Mouse (Mus musculus): ENCODE measurements around the gene Gabarapl1. TPM values are rescaled to one million over a fixed set of nuclear protein-coding genes. Genes with fewer than 3 reads are reported as not detected.
A peak's percentile ranks its signal among the peaks of the same experiment; 100 is the strongest.

The Gabarapl1 gene
- polyA plus RNA-seq, 1 experiment from 2014 or later, result 126 TPM

GRCm38 (mm10) chr6:129542540-129542939, 9.6 kb downstream of the Gabarapl1 start:
- no peak for ATAC-seq
- peaks cover 4% of the 10 kb centered on the region; the same call in 1 of the 2 replicates for H3K4me1 ChIP-seq
- H3K9me3 ChIP-seq (replicated peaks), result no peaks in the 10 kb centered on the region
- no peaks in the 10 kb centered on the region for H3K27me3 ChIP-seq
- H3K4me2 ChIP-seq, result no peak overlapping the region
- no peak overlapping the region for H3K27ac ChIP-seq
- H3K36me3 ChIP-seq (ENCODE audit: poor library complexity, severe bottlenecking), result peaks cover 48% of the 10 kb centered on the region
- 93% methylated on average over 3 of the region's 3 CpGs for WGBS
- H3K4me3 ChIP-seq, result no peak overlapping the region
- no peak overlapping the region for H3K9ac ChIP-seq

- WGBS, result 60% methylated on average over 6 of the region's 6 CpGs
- Histone ChIP-seq H3K27ac (no peak overlapping the region), H3K4me3 (no peak overlapping the region), H3K9ac (no peak overlapping the region), H3K27me3 (no peaks in the 10 kb centered on the region), H3K9me3 (replicated peaks) (no peaks in the 10 kb centered on the region), H3K4me1 (peaks cover 4% of the 10 kb centered on the region; the same call in 1 of the 2 replicates), H3K4me2 (no peak overlapping the region), H3K36me3 (ENCODE audit: poor library complexity, severe bottlenecking) (peaks cover 35% of the 10 kb centered on the region)
- peak; percentile 84 for ATAC-seq
Observed at GRCm38 (mm10) chr6:129543709-129544606, 11.0 kb downstream of the Gabarapl1 start.

GRCm38 (mm10) chr6:129547277-129547676, 14.3 kb downstream of the Gabarapl1 start:
- no peaks in the 10 kb centered on the region for H3K9me3 ChIP-seq (replicated peaks)
- peaks cover 4% of the 10 kb centered on the region; the same call in 1 of the 2 replicates for H3K4me1 ChIP-seq
- WGBS, result 85% methylated on average over 2 of the region's 2 CpGs
- no peak overlapping the region for H3K9ac ChIP-seq
- H3K27ac ChIP-seq, result no peak overlapping the region
- no peaks in the 10 kb centered on the region for H3K27me3 ChIP-seq
- no peak overlapping the region for H3K4me3 ChIP-seq
- H3K36me3 ChIP-seq (ENCODE audit: poor library complexity, severe bottlenecking), result 0 out of 2 replicates have a peak, but pooled peaks cover 4% of the 10 kb centered on the region
- ATAC-seq, result no peak
- H3K4me2 ChIP-seq, result no peak overlapping the region

- Histone ChIP-seq H3K36me3 (ENCODE audit: poor library complexity, severe bottlenecking) (no peaks in the 10 kb centered on the region), H3K9me3 (replicated peaks) (no peaks in the 10 kb centered on the region), H3K27me3 (no peaks in the 10 kb centered on the region), H3K27ac (no peak overlapping the region), H3K9ac (no peak overlapping the region), H3K4me3 (no peak overlapping the region), H3K4me2 (no peak overlapping the region), H3K4me1 (peaks cover 4% of the 10 kb centered on the region; the same call in 1 of the 2 replicates)
- ATAC-seq, result no peak
- 79% methylated on average over 3 of the region's 3 CpGs for WGBS
Observed at GRCm38 (mm10) chr6:129548009-129548408, 15.0 kb downstream of the Gabarapl1 start.

GRCm38 (mm10) chr6:129557298-129558023, 24.5 kb downstream of the Gabarapl1 start:
- H3K27ac ChIP-seq, result no peak overlapping the region
- H3K4me3 ChIP-seq, result no peak overlapping the region
- H3K36me3 ChIP-seq (ENCODE audit: poor library complexity, severe bottlenecking), result no peaks in the 10 kb centered on the region
- H3K27me3 ChIP-seq, result no peaks in the 10 kb centered on the region
- no peaks in the 10 kb centered on the region for H3K9me3 ChIP-seq (replicated peaks)
- peak; percentile 57 for ATAC-seq
- no peak overlapping the region for H3K9ac ChIP-seq
- H3K4me1 ChIP-seq, result peaks cover 10% of the 10 kb centered on the region
- no peak overlapping the region for H3K4me2 ChIP-seq

GRCm38 (mm10) chr6:129558946-129559640, 26.1 kb downstream of the Gabarapl1 start:
- WGBS, result 16% methylated on average over 12 of the region's 12 CpGs
- Histone ChIP-seq H3K4me3 (no peak overlapping the region), H3K4me2 (0 out of 2 replicates have a peak overlapping the region, but pooled peaks have one; percentile 9)

GRCm38 (mm10) chr6:129559641-129560027, 26.7 kb downstream of the Gabarapl1 start:
- Histone ChIP-seq H3K36me3 (ENCODE audit: poor library complexity, severe bottlenecking) (no peaks in the 10 kb centered on the region), H3K4me1 (peaks cover 10% of the 10 kb centered on the region), H3K4me2 (no peak overlapping the region), H3K9ac (no peak overlapping the region), H3K9me3 (replicated peaks) (no peaks in the 10 kb centered on the region), H3K4me3 (no peak overlapping the region), H3K27me3 (no peaks in the 10 kb centered on the region), H3K27ac (no peak overlapping the region)
- 55% methylated on average over 4 of the region's 4 CpGs for WGBS
- peak; percentile 16 for ATAC-seq

More at GRCm38 (mm10) chr6:129558946-129559640, 26.1 kb downstream of the Gabarapl1 start:
- Histone ChIP-seq H3K36me3 (ENCODE audit: poor library complexity, severe bottlenecking) (no peaks in the 10 kb centered on the region), H3K27me3 (no peaks in the 10 kb centered on the region), H3K9me3 (replicated peaks) (no peaks in the 10 kb centered on the region), H3K9ac (no peak overlapping the region), H3K27ac (no peak overlapping the region), H3K4me1 (peaks cover 10% of the 10 kb centered on the region)
- ATAC-seq, result peak; percentile 91

- Histone ChIP-seq H3K36me3 (ENCODE audit: poor library complexity, severe bottlenecking) (no peaks in the 10 kb centered on the region), H3K27ac (no peak overlapping the region), H3K4me1 (no peaks in the 10 kb centered on the region), H3K4me2 (no peak overlapping the region), H3K9me3 (replicated peaks) (no peaks in the 10 kb centered on the region), H3K4me3 (no peak overlapping the region), H3K27me3 (no peaks in the 10 kb centered on the region), H3K9ac (no peak overlapping the region)
- WGBS, result 82% methylated on average over 2 of the region's 2 CpGs
- ATAC-seq, result no peak
Observed at GRCm38 (mm10) chr6:129565257-129565656, 32.3 kb downstream of the Gabarapl1 start.

GRCm38 (mm10) chr6:129575315-129575714, 42.4 kb downstream of the Gabarapl1 start:
- WGBS, result 49% methylated on average over 2 of the region's 2 CpGs
- no peaks in the 10 kb centered on the region for H3K4me1 ChIP-seq
- no peak overlapping the region for H3K9ac ChIP-seq
- H3K27ac ChIP-seq, result no peak overlapping the region
- no peak for ATAC-seq
- no peak overlapping the region for H3K4me3 ChIP-seq
- no peaks in the 10 kb centered on the region for H3K9me3 ChIP-seq (replicated peaks)
- no peaks in the 10 kb centered on the region for H3K36me3 ChIP-seq (ENCODE audit: poor library complexity, severe bottlenecking)
- H3K4me2 ChIP-seq, result no peak overlapping the region
- H3K27me3 ChIP-seq, result no peaks in the 10 kb centered on the region

GRCm38 (mm10) chr6:129577605-129578004, 44.6 kb downstream of the Gabarapl1 start, which contains the start of gene Klre1:
Gene Klre1, plus strand, starts transcription at chr6:129577905.
- no peak within 1 kb of the TSS for H3K9ac ChIP-seq
- no peaks in the 10 kb centered on the region for H3K36me3 ChIP-seq (ENCODE audit: poor library complexity, severe bottlenecking)
- H3K4me3 ChIP-seq, result no peak within 1 kb of the TSS
- H3K9me3 ChIP-seq (replicated peaks), result no peaks in the 10 kb centered on the region
- H3K4me1 ChIP-seq, result no peaks in the 10 kb centered on the region
- no peak for ATAC-seq
- no peak within 1 kb of the TSS for H3K4me2 ChIP-seq
- H3K27me3 ChIP-seq, result no peaks in the 10 kb centered on the region
- H3K27ac ChIP-seq, result no peak within 1 kb of the TSS
- WGBS, result 94% methylated on average over 8 of the region's 8 CpGs

- no peak overlapping the region for H3K27ac ChIP-seq
Observed at GRCm38 (mm10) chr6:129581274-129581673, 48.3 kb downstream of the Gabarapl1 start.

More at GRCm38 (mm10) chr6:129581274-129581673, 48.3 kb downstream of the Gabarapl1 start:
- Histone ChIP-seq H3K36me3 (ENCODE audit: poor library complexity, severe bottlenecking) (no peaks in the 10 kb centered on the region), H3K4me3 (no peak overlapping the region), H3K27me3 (no peaks in the 10 kb centered on the region), H3K9me3 (replicated peaks) (no peaks in the 10 kb centered on the region), H3K9ac (no peak overlapping the region), H3K4me1 (no peaks in the 10 kb centered on the region), H3K4me2 (no peak overlapping the region)
- no peak for ATAC-seq
- WGBS, result 63% methylated on average over 4 of the region's 4 CpGs

Measured in forebrain, embryonic 13.5 days (tissue).